Mouse (Mus musculus): Measurements from ENCODE around the gene Ccl4.

Gene Ccl4

DNA sequence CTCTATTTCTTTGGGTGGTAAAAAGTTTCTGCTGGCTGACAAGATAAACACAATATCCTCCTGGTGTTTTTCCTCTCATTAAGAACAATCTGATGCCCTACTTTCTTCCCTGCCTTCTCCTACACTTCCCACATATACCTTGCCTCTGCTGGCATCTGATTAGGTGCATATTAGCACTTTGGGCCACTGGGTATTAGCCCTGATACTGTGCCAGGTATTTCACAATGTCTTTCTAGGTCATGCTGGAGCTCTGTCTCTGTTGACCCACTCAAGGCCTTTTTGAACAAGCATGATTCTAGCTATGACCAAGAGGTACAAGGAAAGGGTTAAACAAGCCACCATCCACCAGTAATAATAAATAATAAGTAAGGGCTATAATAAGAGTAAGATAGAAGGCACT, 9.4 kb downstream of the Ccl4 start:
- DNase-seq (ENCODE audit: low spot score in 2 of 2) = no peak

DNA sequence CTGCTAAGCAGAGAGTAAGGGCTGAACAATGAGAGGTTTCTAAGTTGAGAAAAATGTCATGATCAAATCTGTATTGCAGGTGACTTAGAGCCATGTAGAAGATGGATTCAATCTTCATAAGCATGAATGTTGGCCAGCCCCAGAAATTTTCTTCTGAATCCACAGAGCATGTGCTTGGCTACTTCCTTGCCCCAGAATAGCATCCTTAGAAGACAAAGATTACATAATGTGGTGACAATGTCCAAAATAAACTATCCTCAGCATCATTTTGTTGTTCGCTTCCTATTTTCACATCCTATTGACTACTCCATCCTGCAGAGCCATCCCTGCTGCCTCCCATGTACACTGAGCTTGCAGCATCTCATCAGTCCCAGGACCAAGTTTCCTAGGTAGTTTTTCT, 13.3 kb downstream of the Ccl4 start:
- no peak for DNase-seq (ENCODE audit: low spot score in 2 of 2)

DNA sequence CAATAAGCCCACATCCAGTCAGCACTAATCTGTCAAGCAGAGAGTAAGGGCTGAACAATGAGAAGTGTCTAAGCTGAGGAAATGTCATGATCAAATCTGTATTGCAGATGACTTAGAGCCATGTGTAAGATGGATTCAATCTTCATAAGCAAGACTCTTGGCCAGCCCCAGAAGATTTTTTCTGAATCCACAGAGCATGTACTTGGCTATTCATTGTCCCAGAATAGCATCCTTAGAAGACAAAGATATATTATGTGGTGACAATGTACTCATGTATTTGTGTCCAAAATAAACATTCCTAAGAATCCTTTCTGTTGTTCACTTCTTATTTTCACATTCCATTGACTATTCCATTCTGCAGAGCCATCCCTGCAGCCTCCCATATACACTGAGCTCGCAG, 27.5 kb downstream of the Ccl4 start:
- no peak for DNase-seq (ENCODE audit: low spot score in 2 of 2)

DNA sequence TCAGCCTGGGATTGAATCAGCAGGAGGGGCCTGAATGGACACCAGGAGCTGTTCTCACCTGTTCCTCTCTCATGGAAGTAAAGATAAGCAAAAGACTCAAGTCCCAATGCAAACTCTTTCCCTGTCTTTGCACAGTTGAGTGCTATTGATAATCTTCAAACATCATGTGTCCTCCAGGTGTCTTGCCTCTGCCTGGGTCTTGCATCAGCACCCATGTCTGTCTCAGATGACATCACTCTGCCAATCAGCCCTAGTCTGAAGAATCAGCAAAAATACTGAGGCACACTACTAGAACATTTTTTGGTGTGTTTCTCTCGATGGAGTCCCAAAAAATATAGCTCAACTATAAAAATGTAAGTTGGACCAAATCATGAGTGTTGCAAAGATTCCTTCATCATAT, 29.6 kb downstream of the Ccl4 start:
- no peak for DNase-seq (ENCODE audit: low spot score in 2 of 2)

DNA sequence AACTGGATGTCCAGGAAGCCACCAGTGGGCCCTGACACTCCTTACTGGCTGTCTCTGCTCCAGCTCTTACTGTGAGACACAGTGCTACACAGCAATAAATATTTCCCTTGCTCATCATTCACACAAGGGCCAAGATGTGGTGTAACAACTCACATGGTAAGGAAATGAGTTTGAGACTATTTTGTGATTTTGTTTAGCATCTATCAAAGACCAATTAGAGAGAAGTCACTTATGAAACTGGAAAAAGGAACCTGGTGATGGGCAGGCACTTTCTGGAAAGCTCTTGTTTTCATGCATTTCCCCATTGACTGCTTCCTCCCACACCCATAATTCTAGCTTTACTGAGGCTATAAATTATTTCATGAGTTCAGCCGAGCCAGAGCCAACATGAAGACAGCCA, 41.3 kb downstream of the Ccl4 start, which contains the start of gene Wfdc17:
Wfdc17 (plus strand) TSS at position 287 of the 400 bp plus-strand sequence.
- no peak for DNase-seq (ENCODE audit: low spot score in 2 of 2)

DNA sequence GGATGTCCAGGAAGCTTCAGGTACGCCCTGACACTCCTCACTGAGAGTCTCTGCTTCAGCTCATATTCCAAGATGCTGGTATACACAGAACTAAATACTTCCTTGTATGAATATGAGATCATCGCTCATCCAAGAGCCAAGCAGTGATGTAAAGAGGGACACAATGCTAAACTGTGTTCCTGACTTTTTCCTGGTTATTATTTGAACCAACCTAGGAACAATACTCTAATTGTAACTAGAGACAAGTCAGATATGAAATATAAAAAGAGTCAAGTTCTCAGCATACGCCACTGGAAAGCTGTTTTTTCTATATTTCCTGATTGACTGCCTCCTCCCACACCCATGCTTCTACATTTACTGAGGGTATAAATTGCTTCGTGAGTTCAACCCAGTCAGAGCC, 46.3 kb downstream of the Ccl4 start, which contains the start of gene Wfdc18:
Wfdc18 (plus strand) TSS at position 301 of the 400 bp plus-strand sequence.
- peak in 1 of 2 experiments; percentile 1 for DNase-seq (ENCODE audit: low spot score in 2 of 2)

DNA sequence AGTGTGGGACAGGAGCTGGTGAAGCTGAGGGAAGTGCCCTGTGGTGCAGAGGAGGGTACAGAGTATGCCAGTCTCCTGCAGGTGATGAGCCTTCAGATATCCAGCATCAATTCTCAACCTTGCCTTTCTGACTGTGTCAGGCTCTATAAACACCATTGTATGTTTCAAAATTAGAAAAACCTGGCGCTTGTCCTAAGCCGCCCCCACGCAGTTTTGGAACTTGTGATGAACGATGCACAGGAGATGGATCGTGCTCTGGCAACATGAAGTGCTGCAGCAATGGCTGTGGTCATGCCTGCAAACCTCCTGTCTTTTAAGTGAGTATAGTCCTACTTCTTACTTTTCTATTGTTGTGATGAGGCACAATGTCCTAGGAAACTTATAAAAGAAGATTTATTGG, 47.3 kb downstream of the Ccl4 start:
- peak; percentile 10 to 32 for DNase-seq (ENCODE audit: low spot score in 2 of 2)

DNA sequence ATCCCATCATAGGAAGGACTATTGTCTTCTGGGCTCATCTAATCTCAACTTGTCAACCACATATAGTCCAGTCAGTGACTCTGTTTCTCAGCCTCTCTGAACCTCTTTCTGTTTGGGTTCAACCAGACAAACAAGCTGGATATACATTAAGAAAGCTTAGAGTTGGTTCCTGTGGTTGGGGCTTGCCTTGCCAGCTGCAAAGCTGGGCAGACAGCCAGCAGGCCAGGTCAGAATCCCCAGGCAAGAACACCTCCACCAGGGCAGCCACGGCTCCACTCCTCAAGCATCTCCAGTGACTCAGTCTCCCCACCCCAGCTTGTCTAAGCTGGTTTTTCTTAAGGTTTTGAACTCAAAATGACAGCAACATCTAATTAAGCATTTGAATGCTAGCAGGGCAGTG, 50.3 kb downstream of the Ccl4 start:
- DNase-seq (ENCODE audit: low spot score in 2 of 2) = no peak

DNA sequence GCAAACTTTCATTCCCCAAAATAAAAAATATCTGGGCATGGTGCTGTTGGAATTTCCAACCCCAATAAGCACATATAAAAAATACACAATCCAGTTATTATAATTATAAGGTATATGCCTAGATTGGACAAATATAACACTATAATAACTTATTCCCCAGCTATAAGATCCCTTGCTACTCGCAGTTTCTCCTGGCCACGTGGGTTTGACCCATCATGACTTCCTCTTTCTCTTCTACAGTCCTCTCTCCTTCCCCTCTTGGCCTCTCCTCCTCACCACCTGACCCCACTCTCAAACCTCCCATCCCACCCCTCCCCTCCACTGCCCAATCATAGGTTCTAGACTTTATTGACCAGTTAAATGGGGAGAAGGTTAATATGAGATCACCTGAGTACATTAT, 51.5 kb downstream of the Ccl4 start:
- no peak for DNase-seq (ENCODE audit: low spot score in 2 of 2)

Measured in frontal cortex, postnatal 36 days (tissue).